1 mouse cellular context compared by ENCODE assay signal in the genomic region with DNA sequence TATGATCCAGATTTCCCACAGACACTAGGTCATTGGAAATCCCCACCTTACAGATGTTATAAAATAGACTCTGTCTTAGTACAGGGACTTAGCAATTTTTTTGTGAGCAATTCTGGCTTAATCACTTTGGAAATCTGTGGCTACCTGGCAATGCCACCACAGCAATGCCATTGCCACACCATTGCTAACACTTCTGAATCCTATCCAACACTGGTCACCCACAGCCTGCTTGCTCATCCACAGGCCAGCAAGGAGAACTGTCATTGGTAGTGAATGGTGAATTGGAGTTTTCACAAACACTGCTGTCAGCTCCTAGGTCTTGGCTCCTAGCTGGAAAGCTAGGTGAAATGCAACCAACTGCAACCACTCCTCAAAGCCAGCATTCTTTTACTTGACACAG.
TF ChIP-seq lines count a peak whose summit lies in the region.

No protein-coding gene starts in this region.

TF ChIP-seq in myocyte, 11 proteins besides CTCF, POLR2A, EP300 and RAD21:
- TF ChIP-seq CEBPB (IDR thresholded peaks at IDR 0.05; ENCODE audit: insufficient read depth, poor library complexity, severe bottlenecking) (0 out of 2 replicates have a peak, but pooled peaks have one; percentile 38), REST (IDR thresholded peaks at IDR 0.05; ENCODE audit: insufficient read depth, insufficient read length) (no peak)
TF ChIP-seq in myocyte: peak in this region for 1.
